Mouse (Mus musculus) gastrocnemius, adult 8-10 months (tissue): Measurements from ENCODE around the gene Cntln. TPM values are rescaled to one million over a fixed set of nuclear protein-coding genes. Genes with fewer than 3 reads are reported as not detected.

ENCODE experiments used
- DNase-seq, 2 experiments: peaks; one replicate each; pipeline ENCODE4 v3.0.0; 2022; ENCODE audit warnings: low spot score in 2 of 2
- total RNA-seq, 4 experiments: library from RNA; stranded (reverse); gene quantifications; 2 replicates each; pipeline ENCODE4 v1.2.4; 2022

Gene Cntln
- total RNA-seq, 4 experiments from 2014 or later = 0.58 to 1.3 (median 0.94) TPM

DNA sequence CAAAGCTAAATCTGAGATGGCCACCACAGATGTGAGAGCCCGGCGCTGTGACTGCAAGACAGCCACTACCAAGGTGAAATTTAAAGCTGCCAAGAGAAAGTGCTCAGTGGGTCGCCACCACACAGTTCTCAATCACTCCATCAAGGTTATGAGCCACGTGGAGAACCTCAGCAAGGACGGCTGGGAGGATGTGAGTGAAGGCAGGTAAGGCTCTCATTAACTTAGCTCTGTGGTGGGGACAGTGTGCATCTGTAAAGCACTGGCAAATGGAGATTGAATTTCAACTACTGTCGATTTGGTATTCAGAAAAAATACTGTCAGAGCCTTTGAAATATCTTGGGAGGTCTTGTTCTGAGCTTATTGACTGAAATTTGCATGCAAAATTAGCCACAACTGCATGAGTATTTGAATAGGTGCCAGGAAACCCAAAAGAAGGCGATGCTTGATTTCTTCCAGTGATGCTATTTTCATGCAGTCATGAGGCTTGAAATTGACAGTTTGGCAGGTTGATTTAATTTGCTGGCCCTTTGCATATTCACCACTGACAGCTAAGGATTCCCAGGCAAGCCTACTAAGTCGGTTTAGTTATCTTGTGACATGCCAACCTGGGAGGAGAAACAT is 165.9 kb downstream of the Cntln start:
- DNase-seq = no peak

DNA sequence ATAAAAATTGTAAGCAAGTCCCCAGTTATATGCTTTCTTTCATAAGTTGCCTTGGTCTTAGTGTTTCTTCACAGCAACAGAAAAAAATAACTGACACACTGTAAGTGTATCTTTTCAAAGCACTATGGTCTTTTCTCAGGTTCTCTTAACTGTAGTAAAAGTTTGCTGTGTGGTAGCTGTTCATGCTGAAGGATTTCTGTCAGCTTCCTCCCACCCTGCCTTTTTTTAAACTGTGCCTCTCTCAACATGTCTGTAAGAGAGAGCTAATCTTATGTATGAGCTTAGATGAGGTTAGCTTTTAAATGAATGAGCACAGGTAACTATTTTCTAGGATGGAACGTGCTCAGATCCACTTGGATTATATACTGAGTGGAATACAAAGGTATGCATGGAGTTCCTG is 170.5 kb downstream of the Cntln start:
- no peak for DNase-seq

DNA sequence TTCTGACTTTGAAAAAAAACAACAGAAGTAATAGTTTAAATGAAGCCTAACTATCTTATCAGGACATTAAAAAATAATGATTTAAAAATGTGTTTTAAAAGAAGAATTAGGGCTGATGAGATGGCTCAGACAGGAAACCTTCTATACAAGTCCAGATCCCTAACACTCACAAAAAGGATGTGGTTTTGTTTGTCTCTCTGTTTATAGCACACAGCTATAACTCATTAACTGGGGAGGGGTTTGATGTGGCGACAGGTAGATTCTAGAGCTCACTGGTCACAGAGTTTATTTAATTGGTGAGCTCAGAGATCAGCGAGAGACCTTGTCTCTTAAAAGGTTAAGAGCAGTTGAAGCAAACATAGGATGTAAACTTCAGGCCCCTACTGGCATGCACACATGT is 175.5 kb downstream of the Cntln start:
- DNase-seq = no peak

DNA sequence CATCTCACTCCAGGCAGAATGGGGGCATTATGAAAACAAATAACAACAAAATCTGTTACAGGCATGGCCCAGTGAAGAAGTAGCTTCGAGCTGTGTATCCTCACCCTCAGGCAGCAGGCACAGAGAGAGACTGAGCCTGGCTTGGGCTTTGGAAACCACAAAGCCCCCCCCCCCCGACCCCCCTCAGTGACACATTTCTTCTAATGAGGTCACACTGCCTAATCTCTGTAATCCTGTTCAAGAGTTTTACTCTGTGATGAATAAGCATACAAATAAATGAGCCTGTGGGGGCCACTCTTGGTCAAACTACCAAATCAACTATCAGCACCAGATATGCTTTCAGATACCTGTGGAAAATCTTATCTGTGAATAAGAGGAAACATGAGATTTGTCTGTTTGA is 177.6 kb downstream of the Cntln start:
- DNase-seq = no peak

DNA sequence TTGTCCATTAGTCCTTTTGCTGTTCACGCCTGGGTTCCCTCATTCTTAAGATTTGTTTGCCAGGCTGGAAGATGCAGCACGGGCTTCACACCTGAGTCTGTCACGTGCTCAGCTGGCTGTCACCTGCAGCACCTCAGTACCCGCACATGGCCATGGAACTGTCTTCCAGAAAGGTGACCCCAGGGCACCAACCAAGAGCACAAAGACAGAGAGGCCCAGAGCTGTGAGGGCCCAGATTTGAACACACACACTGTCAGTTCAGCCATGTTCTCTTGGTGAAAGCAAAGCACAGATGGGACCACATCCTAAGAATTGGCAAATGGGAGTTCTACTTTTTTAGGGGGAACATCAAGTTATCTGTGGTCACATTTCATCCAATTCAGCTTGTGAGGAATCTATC is 211.9 kb downstream of the Cntln start:
- DNase-seq = no peak

DNA sequence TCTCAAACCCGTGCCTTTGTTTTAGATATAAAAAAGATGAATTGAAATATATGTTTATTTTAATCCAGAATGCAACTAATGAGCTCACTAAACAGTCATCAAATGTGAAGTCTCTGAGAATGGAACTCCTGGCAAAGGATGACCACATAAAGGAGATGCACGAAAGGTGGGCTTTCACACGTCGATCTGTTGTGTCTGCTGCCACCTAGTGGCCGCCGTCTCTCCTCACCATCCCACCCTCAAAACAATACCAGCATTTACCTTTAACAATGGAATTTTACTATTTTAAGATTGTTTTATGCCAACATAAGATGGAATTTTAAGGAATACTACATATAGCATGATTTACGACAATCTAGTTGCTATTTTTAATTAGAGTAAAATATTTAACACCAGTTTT is 212.6 kb downstream of the Cntln start:
- DNase-seq = no peak

DNA sequence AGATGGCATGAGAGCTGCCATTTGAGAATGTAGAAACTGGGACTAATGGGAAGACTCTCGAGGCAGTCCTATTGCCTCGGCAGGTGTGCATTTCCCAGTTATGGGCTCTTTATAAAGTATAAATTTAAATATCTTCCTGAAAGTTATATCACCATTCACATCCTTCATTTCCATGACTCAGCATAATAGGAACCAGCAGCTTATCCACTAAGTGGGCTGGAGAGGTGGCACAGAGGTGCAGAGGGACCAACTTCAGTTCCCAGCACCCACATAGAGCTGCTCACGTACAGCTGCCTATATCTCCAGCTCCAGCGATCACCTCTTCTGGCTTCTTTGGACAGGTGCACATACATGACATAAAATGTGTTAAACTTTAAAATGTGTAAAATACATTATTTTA is 218.1 kb downstream of the Cntln start:
- DNase-seq = no peak

DNA sequence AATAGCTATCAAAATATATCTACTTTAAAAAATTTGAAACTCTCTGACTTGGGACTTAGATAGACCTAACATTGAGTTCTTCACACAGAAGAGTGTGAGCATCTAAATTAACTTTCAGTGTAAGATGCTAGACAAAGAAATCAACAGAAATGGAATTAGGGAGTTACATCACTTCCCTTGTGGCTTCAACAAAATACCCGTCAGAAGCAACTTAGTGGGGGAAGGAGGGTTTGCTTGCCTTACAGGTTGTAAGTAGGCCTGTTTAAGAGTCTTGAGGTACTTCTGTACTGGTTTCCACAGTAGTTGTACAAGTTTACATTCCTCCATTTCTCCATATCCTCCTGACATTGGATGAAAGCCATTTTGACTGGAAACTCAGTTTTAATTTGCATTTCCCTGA is 222.3 kb downstream of the Cntln start:
- no peak for DNase-seq

DNA sequence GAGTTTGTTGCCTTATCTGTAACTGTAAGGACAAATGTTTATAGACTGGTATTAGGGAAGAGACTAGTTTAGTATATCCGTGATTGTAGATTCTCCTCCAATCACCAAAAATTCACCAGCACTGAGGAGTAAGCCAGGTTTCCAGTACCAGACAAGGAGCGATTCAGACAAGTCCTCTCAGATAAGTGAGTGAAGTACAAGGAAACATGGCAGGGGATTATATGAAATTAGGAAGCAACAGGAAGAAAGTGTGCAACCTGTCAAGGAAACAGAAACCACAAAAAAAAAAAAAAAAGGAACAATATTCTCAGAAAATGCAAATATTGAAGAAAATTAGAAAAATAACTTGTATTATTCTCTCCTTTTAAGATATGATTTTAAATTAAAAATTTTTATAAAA is 222.9 kb downstream of the Cntln start:
- DNase-seq = no peak

DNA sequence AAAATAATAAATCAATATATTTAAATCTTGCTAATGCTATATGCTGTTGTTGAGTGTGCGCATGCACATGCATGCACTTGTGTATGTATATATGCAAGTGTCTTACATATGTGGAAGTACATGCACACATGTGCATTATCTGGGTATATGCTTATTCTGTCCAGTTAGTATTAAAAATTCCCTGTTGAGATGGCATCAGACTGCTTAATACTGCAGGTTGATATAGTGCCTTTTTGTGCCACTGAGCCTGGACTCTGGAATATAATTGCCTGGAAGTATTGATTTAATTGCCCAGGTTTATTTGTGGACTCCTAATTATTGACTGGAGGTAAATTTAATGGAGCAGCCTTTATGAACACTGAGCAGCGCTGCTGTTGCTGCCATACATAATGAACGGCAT is 236.2 kb downstream of the Cntln start:
- no peak for DNase-seq

DNA sequence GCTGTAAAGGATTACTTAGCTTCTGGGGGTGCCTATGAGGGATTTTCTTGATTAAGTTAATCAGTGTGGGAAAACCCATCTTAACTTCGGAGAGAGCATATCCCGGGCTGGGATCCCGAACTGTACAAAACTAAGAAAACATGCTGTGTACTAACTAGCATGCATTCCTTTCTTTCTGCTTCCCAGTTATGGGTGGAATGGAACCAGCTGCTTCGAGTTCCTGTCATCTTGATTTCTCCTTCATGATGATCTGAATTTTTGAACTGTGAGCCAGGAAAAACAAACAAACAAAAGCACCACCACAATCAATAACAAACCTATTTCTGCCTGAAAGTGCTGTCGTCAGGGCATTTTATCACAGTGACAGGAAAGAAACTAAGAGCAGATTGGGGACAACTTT is 265.6 kb downstream of the Cntln start:
- DNase-seq = no peak

DNA sequence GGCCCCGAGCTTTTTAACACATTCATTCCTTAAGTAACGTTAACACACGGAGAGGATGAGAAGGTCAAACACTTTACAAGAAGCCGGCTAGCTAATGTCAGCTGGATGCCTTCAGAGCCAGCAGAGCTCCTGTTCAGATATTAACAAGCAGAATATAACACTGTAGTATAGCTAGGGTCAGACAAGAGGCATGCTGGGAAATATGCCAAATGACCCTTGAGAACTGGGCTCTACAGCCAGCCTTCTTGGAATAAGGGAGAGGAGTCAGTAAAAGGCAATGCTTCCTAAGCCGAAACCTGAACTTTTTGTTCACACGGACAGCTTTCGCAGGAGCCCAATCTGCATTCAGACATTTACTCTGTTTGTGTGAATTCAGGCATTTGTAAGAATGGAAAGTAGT is 267.8 kb downstream of the Cntln start:
- DNase-seq = no peak

DNA sequence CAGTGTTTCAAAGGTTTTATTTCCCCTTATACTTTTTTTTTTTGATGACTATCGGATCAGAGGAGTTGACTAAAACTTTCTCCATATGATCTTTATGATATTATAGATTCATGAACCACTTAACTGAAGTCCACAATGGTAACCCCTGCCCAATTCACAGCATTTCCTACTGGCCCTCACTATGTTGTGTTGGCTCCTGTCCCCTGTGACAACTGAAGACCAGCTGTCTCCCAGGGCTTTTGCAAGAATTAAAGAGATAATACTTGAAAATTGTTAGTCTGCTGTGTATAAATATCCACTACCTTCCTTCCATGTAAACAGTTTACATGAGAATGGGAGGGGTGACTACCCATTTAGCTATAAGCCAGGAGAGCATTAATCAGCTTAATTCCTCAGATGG is 270.3 kb downstream of the Cntln start:
- DNase-seq = no peak

DNA sequence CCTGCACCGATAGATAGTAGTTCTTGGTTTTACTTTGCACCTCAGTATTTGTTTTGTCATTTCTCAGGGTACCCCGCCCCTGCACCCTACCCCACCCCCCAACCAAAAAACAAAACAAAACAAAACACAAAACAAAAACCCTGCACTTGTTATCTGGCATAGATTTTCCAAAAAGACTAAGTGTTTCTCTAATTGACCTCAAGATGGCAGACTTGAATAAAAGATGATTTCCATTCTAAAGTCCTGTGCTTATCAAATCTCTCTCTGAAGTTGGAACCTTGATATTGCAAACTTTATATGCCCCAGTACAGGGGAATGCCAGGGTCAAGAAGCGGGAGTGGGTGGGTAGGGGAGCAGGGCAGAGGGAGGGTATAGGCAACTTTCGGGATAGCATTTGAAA is 277.0 kb downstream of the Cntln start:
- DNase-seq = no peak

DNA sequence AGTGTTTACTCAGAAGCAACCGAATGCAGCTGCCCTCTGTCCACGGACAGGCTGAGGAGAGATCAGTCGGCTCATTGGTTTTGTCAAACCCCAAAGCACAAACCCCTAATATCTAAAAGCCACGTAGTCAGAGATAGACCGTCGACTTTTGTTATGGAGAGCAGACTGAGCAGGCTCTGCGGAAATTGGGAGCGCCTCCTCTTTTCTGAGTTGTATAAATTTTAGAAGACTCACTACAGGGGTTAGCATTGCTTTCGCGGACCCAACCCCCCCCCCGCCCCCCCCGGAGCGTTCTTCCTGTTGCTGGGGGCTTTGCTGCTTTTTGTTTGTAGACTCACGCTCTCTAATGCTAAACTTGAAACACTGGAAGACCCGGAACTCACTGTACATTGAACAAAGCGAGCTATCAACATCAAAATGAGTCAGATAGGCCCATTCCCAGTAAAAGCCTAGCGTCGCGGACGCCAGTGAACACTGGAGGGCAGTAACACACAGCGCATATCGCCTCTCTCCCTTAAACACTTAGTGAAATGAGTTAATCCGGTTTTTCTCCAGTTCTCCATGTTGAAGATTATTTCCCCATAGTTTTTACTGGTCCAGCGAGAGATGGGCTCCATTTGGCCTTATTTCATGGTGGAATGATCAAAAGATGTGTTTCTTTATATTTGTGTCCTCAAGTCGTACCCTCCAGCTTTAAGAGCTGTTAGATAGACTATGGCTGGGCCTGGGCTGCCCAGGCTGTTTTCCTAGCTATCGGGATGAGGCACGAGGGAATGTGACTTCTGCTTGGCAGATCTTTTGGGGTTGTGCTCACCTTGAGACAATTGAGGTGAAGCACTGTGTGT is 278.6 kb downstream of the Cntln start:
- no peak for DNase-seq

DNA sequence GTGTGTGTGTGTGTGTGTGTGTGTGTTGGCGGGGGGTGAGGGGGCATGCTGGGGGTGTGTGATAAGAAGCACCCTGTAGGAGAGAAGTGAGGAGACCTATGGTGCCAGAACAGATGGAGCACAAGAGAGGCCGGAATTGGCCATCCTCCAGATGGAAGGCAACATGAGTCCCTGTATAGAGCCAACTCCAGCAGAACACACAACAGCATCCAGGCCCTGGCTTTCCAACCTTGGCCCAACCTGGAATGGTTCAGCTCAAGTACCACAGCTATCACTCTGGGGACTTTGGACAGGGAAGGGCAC is 279.2 kb downstream of the Cntln start:
- DNase-seq = no peak

DNA sequence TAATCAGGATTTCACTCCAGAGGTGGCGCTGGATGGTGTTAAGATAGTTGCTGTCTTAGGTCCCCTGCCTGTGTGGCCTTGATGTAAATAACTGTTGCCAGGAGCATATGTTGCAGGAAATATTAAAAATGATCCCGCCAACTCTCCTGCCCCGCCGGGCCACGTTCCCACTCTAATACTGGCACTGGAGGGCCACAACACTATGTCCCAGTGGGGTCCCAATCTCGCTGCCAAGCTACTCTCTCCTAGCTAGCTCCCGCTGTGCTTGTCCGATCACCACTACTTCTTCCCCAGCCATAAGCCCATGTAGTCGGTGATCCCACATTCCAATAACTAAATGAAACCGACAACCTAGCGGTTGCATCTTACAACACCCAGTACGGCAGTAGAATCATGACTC is 283.9 kb downstream of the Cntln start:
- DNase-seq = no peak

DNA sequence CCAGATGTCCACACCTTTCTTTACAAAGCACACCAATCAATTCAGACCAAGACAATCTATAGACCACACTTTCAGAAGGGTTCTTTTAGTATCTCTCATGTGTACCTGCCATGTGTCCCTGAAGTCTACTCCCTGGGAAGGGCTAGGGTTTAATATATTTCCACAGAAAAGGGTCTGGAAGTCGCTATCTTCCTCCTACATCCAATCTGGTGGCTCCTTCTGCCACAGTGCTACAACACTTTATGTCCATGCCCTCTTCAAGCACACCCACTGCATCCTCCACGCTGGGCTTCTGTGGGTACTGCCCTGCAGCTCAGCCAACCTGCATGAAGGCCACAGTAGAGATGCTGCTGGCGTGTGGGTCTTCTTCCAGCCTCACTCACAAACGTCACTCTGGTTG is 291.4 kb downstream of the Cntln start:
- no peak for DNase-seq

DNA sequence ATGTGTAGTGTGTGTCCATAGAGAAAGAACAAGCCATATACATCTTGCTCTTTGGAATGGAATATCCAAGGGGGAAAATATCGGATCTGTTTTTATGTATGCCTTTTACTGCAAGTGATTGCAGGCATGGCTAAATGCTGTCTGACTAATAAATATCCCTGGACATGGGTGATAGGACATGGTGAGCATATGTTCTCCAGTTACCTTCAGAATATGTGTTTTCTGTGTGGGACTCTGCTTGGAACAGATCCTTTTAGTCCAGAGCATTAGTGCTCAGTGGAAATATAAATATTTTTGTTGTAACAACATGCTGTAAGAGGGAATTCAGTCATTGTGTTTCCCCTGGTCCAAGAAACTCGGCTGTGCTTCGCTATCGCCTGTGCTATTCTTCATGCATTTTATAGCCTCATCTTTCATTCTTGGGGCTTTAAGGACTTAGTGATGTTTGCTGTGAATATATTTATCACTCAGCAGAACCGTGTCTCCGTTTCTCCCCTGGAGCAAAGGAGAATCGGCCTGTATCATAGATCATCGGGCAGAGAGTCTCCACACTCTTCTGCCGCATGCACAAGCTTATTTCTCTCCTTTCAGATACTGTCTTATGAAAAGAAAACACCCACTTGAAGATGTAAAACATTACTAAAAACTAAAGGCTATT is 294.4 kb downstream of the Cntln start:
- DNase-seq = no peak
